Mouse (Mus musculus): ENCODE data around the gene Ifi203.
"Not testable (repeated sequence)": the region's sequence is repeated elsewhere in the genome, so short reads cannot be mapped to it uniquely, and the experiment has no call there.

The Ifi203 gene

DNA sequence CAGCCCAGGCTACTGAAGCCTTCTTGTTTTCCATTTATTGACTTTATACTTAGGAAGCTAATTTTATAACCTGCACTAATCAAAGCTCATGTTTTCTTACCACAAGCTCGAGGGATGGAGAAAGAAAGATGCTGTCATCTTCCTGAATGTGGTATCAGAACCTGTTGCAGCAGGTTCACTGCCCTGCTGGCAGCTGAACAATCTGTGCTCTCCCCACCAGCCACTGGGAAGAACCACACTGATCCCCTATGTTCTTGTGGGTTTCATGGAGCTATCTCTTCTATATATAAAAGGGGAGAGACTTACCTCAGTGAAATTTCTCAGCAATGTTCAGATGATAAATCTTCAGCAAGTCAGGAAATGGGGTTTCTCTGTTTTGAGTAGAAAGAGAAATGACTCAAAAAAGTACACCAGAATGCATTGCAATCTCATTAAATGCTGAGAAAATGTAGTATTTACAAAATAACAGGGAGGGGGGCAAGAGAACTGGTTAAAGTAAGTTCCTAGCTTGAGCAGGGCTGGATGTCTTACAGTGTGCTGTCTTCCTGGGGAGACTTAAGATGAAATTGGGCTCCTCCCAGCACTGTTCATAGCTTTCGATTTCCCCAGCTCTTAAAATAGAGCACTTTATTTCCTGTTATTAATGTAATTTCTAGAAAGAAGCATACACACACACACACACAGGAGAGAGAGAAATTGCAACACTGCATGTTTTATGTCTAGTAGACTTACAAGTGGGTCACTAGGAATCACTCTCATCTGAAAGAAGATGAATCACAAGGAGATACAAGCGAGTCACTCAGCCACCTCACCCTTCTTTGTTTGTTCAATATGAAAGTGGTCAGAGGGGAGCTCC, at the start of gene Ifi203, which contains the start of gene Mndal:
Gene Ifi203, minus strand, starts transcription at position 749 of the 856 bp plus-strand sequence.
Gene Mndal, minus strand, starts transcription at position 568 of the 856 bp plus-strand sequence.
- DNase-seq (ENCODE audit: low spot score in 2 of 2) = not testable (repeated sequence)

DNA sequence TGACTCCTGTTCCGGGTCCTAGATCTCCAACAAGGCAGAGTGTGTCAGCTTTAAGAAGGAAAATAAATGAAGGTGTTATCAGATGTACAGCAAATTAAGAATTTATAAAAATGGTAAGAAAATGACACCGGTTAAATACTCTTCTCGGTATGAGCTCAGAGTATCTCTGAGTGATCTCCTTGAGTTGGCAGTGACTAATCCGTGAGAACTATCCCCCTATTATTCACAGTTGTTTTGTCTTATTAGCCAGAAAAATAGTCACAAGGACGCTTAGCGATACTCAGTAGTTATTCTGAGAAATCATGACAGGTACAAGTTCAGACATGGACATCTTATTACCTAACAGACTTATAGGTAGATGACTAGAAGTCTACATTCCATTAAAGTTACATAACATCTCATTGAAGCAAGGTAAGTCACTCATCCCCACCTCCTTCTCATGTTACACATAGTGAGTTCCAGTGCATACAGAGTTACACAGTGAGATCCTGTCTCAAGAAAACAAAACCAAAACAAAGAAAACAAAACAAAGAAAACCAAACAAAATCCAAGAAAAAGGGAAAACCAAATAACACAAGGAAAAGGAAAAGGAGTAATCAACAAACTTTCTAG, 40.3 kb upstream of the Ifi203 start, which contains the start of gene Ifi202b:
Gene Ifi202b, minus strand, starts transcription at position 51 of the 612 bp plus-strand sequence.
- DNase-seq (ENCODE audit: low spot score in 2 of 2) = not testable (repeated sequence)

GRCm38 (mm10) chr1:173981038-173981437, 38.6 kb upstream of the Ifi203 start:
- not testable (repeated sequence) for DNase-seq (ENCODE audit: low spot score in 2 of 2)

DNA sequence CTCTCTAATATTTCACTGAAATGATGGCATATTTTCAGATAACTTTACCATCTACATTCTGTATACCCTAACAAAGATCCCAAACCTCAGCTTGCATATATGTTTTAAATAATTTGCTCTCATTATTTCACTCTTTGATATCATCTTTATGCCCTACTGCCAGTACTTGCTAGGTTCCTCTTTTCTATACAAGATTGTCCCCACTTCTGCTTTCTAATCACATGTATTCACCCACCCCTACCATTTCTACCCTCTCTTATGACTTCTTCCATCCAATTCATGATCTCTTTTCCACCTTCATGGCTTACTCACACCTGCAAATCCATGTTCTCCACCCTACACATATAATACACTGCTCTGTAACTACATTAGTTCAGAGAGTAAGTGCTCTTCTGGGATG, 35.1 kb upstream of the Ifi203 start:
- DNase-seq (ENCODE audit: low spot score in 2 of 2) = no peak

- no peak for DNase-seq (ENCODE audit: low spot score in 2 of 2)
Observed at GRCm38 (mm10) chr1:173973111-173973510, 30.6 kb upstream of the Ifi203 start.

GRCm38 (mm10) chr1:173961491-173961890, 19.0 kb upstream of the Ifi203 start:
- DNase-seq (ENCODE audit: low spot score in 2 of 2) = not testable (repeated sequence)

DNA sequence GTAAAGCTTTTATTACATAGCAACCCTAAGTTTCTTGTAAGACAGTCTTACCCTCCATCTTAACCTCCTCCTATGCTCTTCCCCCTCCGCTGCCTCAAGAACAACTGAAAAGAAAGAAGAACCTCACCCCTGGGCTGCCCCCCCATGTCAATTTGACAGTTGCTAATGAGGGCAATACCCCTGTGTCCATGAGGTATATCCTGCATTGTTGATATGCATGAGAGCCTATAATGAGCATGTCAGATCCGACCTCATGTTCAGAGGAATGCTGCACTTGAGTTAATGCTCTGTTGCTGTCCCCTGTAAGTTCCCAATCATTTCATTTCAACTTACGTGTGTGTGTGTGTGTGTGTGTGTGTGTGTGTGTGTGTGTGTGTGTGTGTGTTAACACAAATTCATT, 17.5 kb upstream of the Ifi203 start:
- not testable (repeated sequence) for DNase-seq (ENCODE audit: low spot score in 2 of 2)

DNA sequence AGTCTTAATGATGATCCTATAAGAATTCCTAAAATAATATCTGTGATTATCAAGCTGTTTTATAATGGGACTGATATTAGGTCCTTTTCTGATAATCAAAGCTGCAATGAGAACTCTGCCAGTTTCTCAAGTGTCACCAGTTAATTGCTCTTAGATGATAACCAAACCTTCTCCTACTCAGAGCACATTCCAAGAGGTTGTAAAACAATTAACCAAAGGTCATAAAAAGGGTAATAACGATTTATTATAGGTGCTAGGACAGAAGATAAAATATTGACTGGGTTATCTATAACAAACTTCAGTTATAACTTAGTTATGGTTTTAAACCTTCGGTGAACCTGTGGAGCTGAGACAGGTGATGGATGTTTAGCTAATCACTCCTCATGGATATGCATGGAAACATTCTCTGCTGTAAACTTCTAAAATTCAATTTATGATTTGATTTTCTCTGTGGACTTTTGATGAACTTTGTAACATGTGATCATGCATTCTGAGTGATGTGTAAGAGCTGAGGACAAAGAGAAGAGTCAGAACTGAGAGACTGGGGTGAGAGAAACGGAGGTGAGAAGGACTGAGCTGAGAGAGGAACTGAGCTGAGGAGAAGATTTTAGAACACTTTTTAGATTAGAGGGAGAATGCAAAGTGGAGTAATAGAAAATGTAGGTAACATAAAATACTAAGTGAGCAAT, 13.5 kb upstream of the Ifi203 start:
- DNase-seq (ENCODE audit: low spot score in 2 of 2) = not testable (repeated sequence)

- no peak for DNase-seq (ENCODE audit: low spot score in 2 of 2)
Observed at GRCm38 (mm10) chr1:173955071-173955796, 12.8 kb upstream of the Ifi203 start.

- DNase-seq (ENCODE audit: low spot score in 2 of 2) = no peak
Observed at GRCm38 (mm10) chr1:173953563-173953962, 11.1 kb upstream of the Ifi203 start.

GRCm38 (mm10) chr1:173949044-173949443, 6.6 kb upstream of the Ifi203 start:
- not testable (repeated sequence) for DNase-seq (ENCODE audit: low spot score in 2 of 2)

DNA sequence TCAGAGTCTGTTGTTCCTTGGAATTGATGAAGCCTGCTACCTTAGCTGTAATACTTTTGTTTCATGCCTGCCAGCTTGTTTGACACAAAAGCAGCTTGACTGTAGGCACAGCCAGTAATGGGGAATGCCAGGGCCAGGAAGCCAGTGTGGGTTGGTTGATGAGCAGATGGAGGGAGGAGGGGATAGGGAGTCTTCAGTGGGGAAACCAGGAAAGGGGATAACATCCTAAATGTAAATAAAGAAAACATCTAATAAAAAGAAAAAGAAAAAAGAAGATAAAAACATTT, 251 bp upstream of the Ifi203 start:
- DNase-seq (ENCODE audit: low spot score in 2 of 2) = not testable (repeated sequence)

GRCm38 (mm10) chr1:173941522-173941921, 950 bp downstream of the Ifi203 start:
- DNase-seq (ENCODE audit: low spot score in 2 of 2) = not testable (repeated sequence)

DNA sequence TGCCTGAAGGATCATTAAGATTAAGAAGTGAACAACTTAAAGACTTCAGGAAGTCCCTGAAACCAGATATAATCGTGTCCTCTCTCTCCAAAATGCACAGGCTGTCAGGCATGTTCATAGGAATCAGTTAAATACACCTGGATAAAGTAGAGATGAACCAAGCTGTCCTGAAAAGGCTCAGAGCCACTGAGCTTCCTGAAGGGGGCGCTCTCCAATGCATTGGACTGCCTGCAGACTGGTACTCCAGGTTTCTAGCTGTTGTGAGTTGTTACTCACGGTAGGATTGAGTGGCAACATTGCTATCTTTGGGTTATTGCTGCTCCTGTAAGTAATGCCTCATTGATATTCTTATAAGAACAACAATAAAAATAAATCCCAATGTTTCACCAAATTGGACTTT, 23.2 kb downstream of the Ifi203 start:
- DNase-seq (ENCODE audit: low spot score in 2 of 2) = not testable (repeated sequence)

DNA sequence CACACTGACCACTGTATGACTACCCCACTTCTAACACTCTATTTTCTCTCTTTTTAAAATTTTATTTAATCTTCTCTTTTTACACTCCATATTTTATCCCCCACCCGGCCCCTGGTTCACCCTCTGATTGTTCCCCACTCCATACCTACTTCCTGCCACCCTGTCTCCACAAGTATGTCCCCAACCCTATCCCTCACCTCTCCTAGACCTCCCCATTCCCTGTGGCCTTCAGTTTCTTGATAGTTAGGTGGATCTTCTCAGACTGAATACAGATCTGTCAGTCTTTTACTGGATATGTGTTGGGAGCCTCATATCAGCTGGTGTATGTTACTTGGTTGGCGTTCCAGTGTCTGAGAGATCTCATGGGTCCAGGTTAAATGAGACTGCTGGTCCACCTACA, 27.9 kb downstream of the Ifi203 start:
- DNase-seq (ENCODE audit: low spot score in 2 of 2) = no peak

- not testable (repeated sequence) for DNase-seq (ENCODE audit: low spot score in 2 of 2)
Observed at GRCm38 (mm10) chr1:173913256-173913791, 29.1 kb downstream of the Ifi203 start.

- DNase-seq (ENCODE audit: low spot score in 2 of 2) = not testable (repeated sequence)
Observed at GRCm38 (mm10) chr1:173912548-173913255, 29.8 kb downstream of the Ifi203 start, which contains the start of gene Ifi211. Ifi211 (minus strand) TSS chr1:173913046.

GRCm38 (mm10) chr1:173911808-173912464, 30.5 kb downstream of the Ifi203 start:
- no peak for DNase-seq (ENCODE audit: low spot score in 2 of 2)

- not testable (repeated sequence) for DNase-seq (ENCODE audit: low spot score in 2 of 2)
Observed at GRCm38 (mm10) chr1:173908390-173908789, 34.1 kb downstream of the Ifi203 start.

DNA sequence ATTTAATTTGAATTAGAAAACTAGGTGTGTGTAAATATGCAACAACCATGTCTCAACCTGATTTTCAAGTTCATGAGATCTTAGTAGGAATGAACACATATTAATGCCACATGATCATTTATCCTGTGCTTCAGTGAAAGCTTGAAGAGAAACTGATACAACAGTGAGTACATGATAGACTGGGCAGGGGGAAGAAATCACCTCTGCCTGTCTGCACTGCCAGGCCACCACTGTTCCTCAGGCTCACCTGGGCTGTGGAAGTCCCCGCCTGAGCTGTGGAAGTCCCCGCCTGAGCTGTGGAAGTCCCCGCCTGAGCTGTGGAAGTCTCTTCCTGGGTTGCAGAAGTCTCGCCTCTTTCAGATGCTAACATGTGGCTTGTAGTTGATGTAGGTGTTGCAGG, 36.6 kb downstream of the Ifi203 start:
- not testable (repeated sequence) for DNase-seq (ENCODE audit: low spot score in 2 of 2)
